Mouse (Mus musculus) cerebellum, adult 2 months (tissue): ENCODE results near the gene Piwil4. TPM values are rescaled to one million over a fixed set of nuclear protein-coding genes. Genes with fewer than 3 reads are reported as not detected.
"Not testable (repeated sequence)": the region's sequence is repeated elsewhere in the genome, so short reads cannot be mapped to it uniquely, and the experiment has no call there.

Source experiments
- DNase-seq, 2 experiments: peaks; one replicate each; pipeline ENCODE4 v3.0.0; 2021
- H3K27ac ChIP-seq: fragments of 200-500 bp; 2 replicates; pipeline ENCODE4 v1.5.1; 2012; ENCODE audit warnings: low read length, control low read depth, inconsistent platforms; ENCODE audit not compliant: insufficient read depth
- H3K27me3 ChIP-seq: fragments of 200-500 bp; 2 replicates; pipeline ENCODE4 v1.6.1; 2012; ENCODE audit warnings: inconsistent platforms, mild to moderate bottlenecking, low read length, moderate library complexity; ENCODE audit not compliant: control insufficient read depth, insufficient read depth
- H3K4me1 ChIP-seq: fragments of 200-500 bp; 2 replicates; pipeline ENCODE4 v1.6.1; 2011; ENCODE audit warnings: low read length; ENCODE audit not compliant: control insufficient read depth, insufficient read depth
- H3K4me3 ChIP-seq: fragments of 200-500 bp; replicated peaks from 2 replicates; pipeline ENCODE3; 2011; ENCODE audit warnings: mild to moderate bottlenecking, low read depth, low read length, control low read depth; ENCODE audit not compliant: insufficient read depth
- CTCF ChIP-seq: fragments of 200-500 bp; IDR thresholded peaks from 2 replicates; pipeline ENCODE4 v1.5.1; 2011; ENCODE audit warnings: low read depth, mild to moderate bottlenecking, control low read depth, low read length, moderate library complexity, borderline replicate concordance; ENCODE audit not compliant: insufficient read depth
- POLR2A ChIP-seq: fragments of 200-500 bp; IDR thresholded peaks from 2 replicates; pipeline ENCODE4 v1.6.1; 2011; ENCODE audit warnings: low read length, control low read depth, borderline replicate concordance; ENCODE audit not compliant: insufficient read depth
- WGBS: fragments of 180-500 bp; shearing (Covaris S2); methylation state at CpG from one replicate; pipeline ENCODE4 v1.1.7; 2018; 5-methylcytosine and 5-hydroxymethylcytosine counted together
- polyA plus RNA-seq: library from polyadenylated mRNA; depleted of rRNA; stranded (reverse); fragments of >200 nt; gene quantifications from 2 replicates; pipeline ENCODE4 v1.2.3, GENCODE M21; 2012

Piwil4 gene
- polyA plus RNA-seq, 1 experiment, result 0.08 TPM

DNA sequence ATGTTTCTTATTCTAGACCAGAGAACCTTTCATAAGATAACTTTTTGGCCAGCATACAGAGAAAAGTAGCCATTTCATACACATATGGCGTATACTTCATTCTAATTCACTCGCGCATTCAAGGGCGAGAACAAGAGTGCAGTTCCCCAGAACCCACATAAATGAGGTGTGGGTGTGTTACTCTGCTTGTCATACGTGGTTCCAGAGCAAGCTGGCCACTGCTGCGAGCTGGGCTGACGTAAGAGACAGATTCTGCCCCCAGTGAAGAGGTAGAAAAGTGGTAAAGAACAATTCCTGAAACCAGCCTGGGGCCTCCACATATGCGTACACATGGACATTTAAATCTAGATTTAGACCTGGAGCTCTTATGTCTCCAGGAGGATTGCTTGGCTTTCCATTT, 66.0 kb downstream of the Piwil4 start:
- H3K27me3 ChIP-seq, result no peaks in the 10 kb centered on the region
- H3K4me1 ChIP-seq, result no peaks in the 10 kb centered on the region
- no peak overlapping the region for H3K4me3 ChIP-seq
- H3K27ac ChIP-seq, result no peak overlapping the region
- TF ChIP-seq CTCF (no peak), POLR2A (no peak)
- no peak for DNase-seq
- 92% methylated on average over 8 of the region's 8 CpGs for WGBS

DNA sequence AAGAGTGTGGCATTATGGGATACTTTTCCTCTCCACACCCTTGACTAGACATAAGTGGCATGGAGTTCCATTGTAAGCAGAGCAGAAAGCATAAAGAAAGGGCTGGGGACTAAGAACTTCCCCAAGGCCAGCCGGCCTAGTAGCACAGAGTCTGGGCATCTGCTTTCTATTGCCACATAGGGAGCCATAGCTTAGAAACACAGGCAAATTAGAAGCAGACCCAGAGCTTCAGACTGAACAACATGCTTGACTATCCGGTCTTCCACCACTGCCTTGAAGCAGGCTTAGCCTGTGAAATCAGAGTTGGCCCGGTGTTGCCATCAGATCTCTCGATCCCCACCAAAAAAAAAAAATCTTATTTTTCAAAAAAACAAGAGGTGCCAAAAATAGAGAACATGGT, 67.4 kb downstream of the Piwil4 start:
- Histone ChIP-seq H3K4me3 (no peak overlapping the region), H3K27me3 (no peaks in the 10 kb centered on the region), H3K27ac (no peak overlapping the region), H3K4me1 (peaks cover 5% of the 10 kb centered on the region)
- WGBS, result 90% methylated on average over 4 of the region's 4 CpGs
- TF ChIP-seq CTCF (no peak), POLR2A (no peak)
- DNase-seq, result no peak

DNA sequence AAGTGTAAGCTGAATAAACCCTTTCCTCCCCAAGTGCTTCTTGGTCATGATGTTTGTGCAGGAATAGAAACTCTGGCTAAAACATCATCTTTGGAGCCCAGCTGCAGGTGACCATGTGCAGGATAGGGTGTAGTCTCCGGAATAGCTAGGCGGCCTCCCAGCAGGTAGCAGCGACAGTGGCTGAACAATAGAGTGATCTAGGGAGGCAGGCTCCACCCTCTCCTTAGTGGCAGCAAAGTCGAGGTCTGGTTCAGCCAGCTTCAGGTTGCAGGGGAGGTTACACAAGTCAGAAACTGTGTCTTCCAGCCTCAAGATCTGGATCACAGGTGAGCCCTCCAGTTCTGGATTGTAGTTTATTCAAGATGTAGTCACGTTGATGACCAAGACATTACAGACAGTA, 68.6 kb downstream of the Piwil4 start:
- DNase-seq, H3K4me3 ChIP-seq, H3K4me1 ChIP-seq, H3K27ac ChIP-seq, H3K27me3 ChIP-seq: not testable (repeated sequence)
- WGBS, result 36% methylated on average over 5 of the region's 5 CpGs

DNA sequence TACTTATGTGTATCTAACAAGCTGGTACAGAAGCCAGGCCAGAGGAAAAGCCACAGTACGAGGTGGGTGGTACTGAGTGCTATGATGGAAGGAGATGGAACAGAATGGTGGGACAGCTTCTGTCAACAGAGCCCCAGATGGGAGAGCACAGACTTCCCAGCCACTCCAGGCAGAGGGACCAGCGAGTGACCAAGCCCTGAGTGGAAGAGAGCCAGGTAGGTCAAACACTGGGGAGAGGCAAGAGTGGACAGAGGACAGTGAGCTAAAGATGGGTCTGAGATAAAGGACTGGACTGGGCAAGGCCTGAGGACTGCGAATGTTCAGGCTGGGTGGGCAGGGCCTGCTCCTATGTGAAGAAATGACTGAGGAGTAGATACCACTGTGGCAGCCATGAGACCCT, 72.2 kb downstream of the Piwil4 start:
- no peak overlapping the region for H3K27ac ChIP-seq
- WGBS, result 33% methylated on average over 3 of the region's 3 CpGs
- peak; percentile 27 to 53 for DNase-seq
- no peak overlapping the region for H3K4me3 ChIP-seq
- peaks cover 8% of the 10 kb centered on the region for H3K4me1 ChIP-seq
- no peaks in the 10 kb centered on the region for H3K27me3 ChIP-seq
- TF ChIP-seq CTCF (no peak), POLR2A (no peak)

DNA sequence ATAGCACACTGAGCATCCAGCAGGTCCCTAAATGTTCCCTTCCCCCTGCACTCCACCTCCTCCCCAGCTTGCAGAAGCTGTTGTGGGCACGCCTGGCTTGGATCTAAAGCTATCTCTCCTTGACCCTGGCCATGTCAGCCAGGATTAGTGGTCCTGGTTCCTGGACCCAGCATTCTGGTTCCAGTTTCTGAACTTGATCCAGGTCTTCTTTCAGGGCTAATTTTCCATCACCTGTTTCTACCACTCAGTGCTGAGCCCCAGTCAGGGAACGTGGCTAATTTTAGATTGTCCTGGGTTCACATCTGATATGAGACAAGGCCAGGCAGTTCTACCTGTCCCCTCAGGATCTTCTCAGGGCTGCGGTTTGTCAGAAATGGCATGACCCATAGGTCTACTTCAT, 74.5 kb downstream of the Piwil4 start:
- Histone ChIP-seq H3K27ac (no peak overlapping the region), H3K4me3 (no peak overlapping the region), H3K27me3 (no peaks in the 10 kb centered on the region), H3K4me1 (peaks cover 10% of the 10 kb centered on the region)
- no peak for TF ChIP-seq POLR2A
- TF ChIP-seq CTCF, result no peak
- DNase-seq, result no peak
- 73% methylated on average over 3 of the region's 3 CpGs for WGBS

DNA sequence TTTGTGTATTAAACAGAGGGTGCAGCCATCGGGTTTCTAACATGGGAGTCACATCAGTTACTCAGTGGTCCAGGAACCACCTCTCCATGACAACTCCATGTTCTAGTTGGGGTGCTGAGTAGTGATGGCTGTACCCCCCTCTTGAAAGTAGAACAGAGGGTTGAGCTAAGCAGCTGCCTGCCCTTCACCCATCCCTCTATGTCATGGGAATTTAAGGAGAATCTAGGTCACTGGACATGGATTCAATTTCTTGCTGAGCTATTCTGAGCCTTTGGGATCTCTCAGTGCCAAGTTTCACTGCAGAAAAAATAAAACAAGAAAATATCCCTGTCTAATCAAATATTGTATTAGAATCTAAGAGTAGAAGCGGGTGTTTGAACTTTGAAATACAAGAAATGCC, 76.9 kb downstream of the Piwil4 start:
- Histone ChIP-seq H3K4me1 (peaks cover 10% of the 10 kb centered on the region), H3K4me3 (no peak overlapping the region), H3K27me3 (no peaks in the 10 kb centered on the region), H3K27ac (no peak overlapping the region)
- 84% methylated on average over 2 of the region's 2 CpGs for WGBS
- DNase-seq, result peak; percentile 15 to 29
- TF ChIP-seq CTCF (no peak), POLR2A (no peak)

DNA sequence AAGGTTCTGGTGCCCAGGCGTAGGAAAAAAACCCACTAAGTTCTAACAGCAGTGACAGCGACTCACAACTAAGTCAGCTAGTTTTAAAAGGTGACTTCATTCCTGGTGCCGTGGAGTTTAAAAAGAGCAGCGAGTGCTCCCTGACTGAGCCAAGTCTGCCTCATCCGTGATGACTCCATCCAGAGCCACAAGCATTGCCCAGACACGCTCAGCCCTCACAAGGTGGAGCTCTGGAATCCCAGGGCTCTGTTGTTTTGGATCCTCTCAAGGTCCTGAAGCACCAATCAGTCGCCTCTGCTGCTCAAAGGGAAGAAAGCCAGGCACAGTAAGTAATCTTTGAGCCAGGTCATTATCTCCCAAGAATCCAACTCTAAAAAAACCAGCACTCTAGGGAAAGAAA, 77.7 kb downstream of the Piwil4 start:
- H3K27ac ChIP-seq, result no peak overlapping the region
- TF ChIP-seq CTCF, result no peak
- TF ChIP-seq POLR2A, result no peak
- peaks cover 6% of the 10 kb centered on the region for H3K4me1 ChIP-seq
- H3K4me3 ChIP-seq, result no peak overlapping the region
- DNase-seq, result no peak
- 55% methylated on average over 7 of the region's 7 CpGs for WGBS
- no peaks in the 10 kb centered on the region for H3K27me3 ChIP-seq

DNA sequence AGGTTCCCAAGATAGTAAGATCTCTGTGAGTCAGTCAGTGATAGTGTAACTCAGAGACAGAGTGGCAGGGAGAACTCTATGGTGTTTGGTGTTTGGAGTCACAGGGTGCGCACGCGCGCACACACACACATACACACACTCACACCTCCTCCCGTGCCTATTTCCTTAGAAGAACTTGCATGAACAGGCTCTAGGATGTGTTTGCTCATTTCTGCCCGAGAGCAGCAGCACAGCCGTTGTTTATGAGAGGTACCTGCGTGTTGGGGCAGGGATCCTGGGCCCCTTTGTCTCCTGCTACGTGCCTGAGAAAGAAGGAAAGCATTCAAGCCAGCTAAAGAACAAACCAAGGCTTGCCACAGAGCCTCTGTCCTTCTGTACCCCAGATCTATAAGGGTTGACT, 78.4 kb downstream of the Piwil4 start:
- WGBS, result 88% methylated on average over 9 of the region's 9 CpGs
- Histone ChIP-seq H3K27ac (no peak overlapping the region), H3K27me3 (no peaks in the 10 kb centered on the region), H3K4me1 (peaks cover 6% of the 10 kb centered on the region), H3K4me3 (no peak overlapping the region)
- TF ChIP-seq CTCF, result no peak
- no peak for TF ChIP-seq POLR2A
- no peak for DNase-seq

DNA sequence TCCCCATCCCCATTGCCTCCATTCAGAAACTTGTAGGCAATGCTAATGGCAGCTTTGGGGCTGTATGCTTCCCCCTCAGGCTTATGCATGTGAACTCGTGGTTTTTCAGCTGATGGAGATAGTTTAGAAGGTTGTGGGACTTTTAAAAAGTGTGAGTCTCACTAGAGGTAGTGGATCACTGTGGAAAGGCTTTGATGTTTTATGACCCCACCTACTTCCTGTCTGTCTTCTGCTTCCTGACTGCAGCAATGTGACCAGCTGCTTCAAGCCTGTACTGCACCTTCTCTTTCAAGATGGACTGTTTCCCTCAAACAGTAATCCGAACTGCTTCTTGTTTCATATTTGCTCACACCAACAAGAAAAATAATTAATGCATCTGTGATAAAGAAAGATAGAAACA, 82.6 kb downstream of the Piwil4 start:
- 49% methylated on average over 2 of the region's 2 CpGs for WGBS
- no peaks in the 10 kb centered on the region for H3K27me3 ChIP-seq
- H3K27ac ChIP-seq, result no peak overlapping the region
- TF ChIP-seq POLR2A (no peak), CTCF (no peak)
- H3K4me3 ChIP-seq, result no peak overlapping the region
- no peak for DNase-seq
- peaks cover 2% of the 10 kb centered on the region for H3K4me1 ChIP-seq
